Mouse (Mus musculus) bone marrow, adult 2 months (tissue): ENCODE data around the gene Srsf4.

Source experiments
- CTCF ChIP-seq: fragments of 200-500 bp; IDR thresholded peaks from 2 replicates; pipeline ENCODE4 v1.5.1; 2011; ENCODE audit warnings: low read length, control low read depth; ENCODE audit not compliant: control insufficient read depth, insufficient read depth
- POLR2A ChIP-seq: fragments of 200-500 bp; IDR thresholded peaks from 2 replicates; pipeline ENCODE4 v1.6.1; 2011; ENCODE audit warnings: low read depth, mild to moderate bottlenecking, control low read depth, low read length, borderline replicate concordance; ENCODE audit not compliant: control insufficient read depth

GRCm38 (mm10) chr4:131836891-131837491, 36.4 kb upstream of the Srsf4 start:
- TF ChIP-seq CTCF (no peak), POLR2A (no peak; the same call in 1 of the 2 replicates)
